Mouse (Mus musculus) R1 (cell line): ENCODE measurements around the gene Usp27x.

ENCODE experiments used
- DNase-seq: peaks from one replicate; pipeline ENCODE4 v3.0.0-alpha.2; 2018; ENCODE audit warnings: low read depth, low spot score

The Usp27x gene

GRCm38 (mm10) chrX:7375716-7376480 lies at the start of gene Usp27x:
Gene Usp27x (minus strand): TSS chrX:7375830.
- peak; percentile 83 for DNase-seq

DNA sequence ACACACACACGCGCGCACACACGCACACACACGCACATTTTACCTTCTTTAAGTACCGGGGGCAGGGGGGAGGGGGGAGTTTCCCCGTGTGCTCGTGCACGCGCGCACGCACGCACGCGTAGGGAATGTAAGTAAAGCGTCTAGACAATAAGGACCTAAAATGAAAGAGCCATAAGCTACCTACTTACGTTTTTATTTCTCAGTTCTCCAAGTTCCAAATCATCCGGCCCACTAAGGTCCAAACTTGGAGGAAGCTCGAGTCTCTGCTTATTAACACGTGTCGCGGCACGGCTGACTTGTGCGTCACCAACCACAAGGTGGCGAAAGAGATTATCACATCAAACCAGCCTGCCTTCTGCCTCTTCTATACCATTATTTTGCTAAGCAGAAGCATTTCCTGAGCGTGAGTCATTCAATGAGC lies 47.1 kb upstream of the Usp27x start:
- DNase-seq: peak; percentile 80

- no peak for DNase-seq
These were observed 46.5 kb upstream of the Usp27x start for GRCm38 (mm10) chrX:7422166-7422565.

DNA sequence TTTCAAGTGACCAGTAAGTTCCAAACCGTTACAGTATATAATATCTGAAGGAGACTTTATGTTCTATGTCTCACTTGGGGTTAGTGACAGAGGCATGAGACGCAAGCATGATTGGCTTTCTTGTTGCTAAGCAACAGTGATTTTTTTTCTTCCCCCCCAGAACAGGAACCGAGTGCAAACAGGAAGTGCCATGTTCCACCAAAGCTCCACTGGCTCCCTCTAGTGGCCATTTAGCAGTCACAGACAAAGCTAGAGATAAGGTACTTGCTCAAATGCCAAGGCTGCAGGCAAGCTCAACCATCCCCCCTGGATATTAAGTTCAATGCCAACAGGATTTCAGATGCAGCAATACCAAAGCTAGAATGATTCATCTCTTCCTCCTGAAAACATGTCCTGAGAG lies 45.4 kb upstream of the Usp27x start:
- peak; percentile 89 for DNase-seq

GRCm38 (mm10) chrX:7416178-7416871 lies 40.7 kb upstream of the Usp27x start:
- DNase-seq: no peak

DNA sequence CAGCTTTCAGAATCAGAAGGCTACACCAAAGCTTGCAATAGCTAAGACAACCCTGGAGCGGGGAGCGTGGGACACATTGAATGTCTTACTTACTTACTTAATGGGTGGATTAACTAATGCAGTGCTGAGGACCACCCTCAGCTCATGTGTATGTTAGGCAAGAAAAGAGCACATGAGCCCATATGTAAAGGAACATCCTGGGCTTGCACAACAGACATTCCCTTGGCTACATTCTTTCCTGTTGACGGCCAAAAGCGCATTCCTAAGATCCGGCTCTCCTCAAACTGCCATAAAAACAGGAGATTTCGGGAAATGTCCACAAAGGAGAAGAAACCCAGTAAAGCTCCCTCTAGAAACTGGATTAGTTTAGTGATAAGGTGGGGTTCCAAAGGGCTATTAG lies 39.7 kb upstream of the Usp27x start:
- peak; percentile 29 for DNase-seq

GRCm38 (mm10) chrX:7412239-7413033 lies 36.8 kb upstream of the Usp27x start:
- peak; percentile 27 for DNase-seq

DNA sequence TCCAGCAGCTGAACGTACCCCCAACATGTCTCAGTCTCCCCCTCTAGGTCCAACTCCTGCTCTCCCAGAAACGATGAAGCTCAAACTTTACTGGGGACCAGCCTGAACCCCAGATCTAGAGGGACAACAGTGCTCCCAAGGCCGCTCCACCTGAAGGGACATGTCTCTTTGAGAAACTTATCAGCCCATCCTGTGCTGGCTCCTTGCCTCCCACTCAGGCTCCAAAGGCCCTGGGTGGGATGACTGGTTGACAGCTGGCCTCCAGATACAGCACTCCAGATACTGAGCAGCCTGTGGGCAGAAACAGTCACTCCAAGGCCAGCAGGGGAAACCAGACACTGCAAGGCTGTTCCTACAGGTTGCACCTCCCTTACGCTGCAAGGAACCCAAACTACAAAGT lies 956 bp upstream of the Usp27x start:
- no peak for DNase-seq

DNA sequence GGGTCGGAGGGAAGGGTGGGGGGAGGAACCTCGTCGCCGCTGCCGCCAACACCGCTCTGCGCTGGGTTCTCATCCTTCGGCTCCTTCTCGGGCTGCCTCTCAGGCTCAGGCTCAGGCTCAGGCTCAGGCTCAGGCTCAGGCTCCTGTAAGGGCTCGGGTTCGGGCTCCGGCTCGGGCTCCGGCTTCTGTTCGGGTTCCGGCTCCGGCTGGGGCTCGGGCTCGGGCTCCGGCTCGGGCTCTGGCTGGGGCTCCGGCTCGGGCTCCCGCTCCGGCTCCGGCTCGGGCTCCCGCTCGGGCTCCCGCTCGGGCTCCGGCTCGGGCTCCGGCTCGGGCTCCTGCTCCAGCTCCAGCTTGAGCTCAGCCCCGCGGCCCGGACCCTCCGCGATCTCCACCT lies 311 bp downstream of the Usp27x start:
- DNase-seq: no peak

GRCm38 (mm10) chrX:7325455-7325854 lies 50.2 kb downstream of the Usp27x start:
- peak; percentile 27 for DNase-seq

- DNase-seq: peak; percentile 32
These were observed 53.3 kb downstream of the Usp27x start for GRCm38 (mm10) chrX:7322288-7322687.
